Mouse (Mus musculus) fat pad, adult 2 months (tissue): ENCODE results near the gene Odf2.
"Not testable (repeated sequence)": the region's sequence is repeated elsewhere in the genome, so short reads cannot be mapped to it uniquely, and the experiment has no call there.

Experiments used
- DNase-seq: peaks from one replicate; pipeline ENCODE4 v3.0.0-alpha.2; 2011; ENCODE audit warnings: low read depth, low spot score; ENCODE audit errors: extremely low read depth

Odf2 gene

GRCm38 (mm10) chr2:29868949-29869645, 19.9 kb upstream of the Odf2 start, which contains the start of gene Cercam:
Gene Cercam, plus strand, starts transcription at chr2:29869164.
- no peak for DNase-seq

GRCm38 (mm10) chr2:29869646-29870451, 19.2 kb upstream of the Odf2 start:
- DNase-seq = no peak

GRCm38 (mm10) chr2:29872581-29873295, 16.3 kb upstream of the Odf2 start:
- no peak for DNase-seq

- DNase-seq = no peak
Measured at GRCm38 (mm10) chr2:29873801-29874200, 15.2 kb upstream of the Odf2 start.

- DNase-seq = no peak
Measured at GRCm38 (mm10) chr2:29878061-29878460, 11.0 kb upstream of the Odf2 start.

GRCm38 (mm10) chr2:29879191-29879590, 9.8 kb upstream of the Odf2 start:
- no peak for DNase-seq

GRCm38 (mm10) chr2:29879964-29880830, 8.8 kb upstream of the Odf2 start:
- no peak for DNase-seq

GRCm38 (mm10) chr2:29886659-29887292, 2.2 kb upstream of the Odf2 start:
- not testable (repeated sequence) for DNase-seq

- DNase-seq = no peak
Measured at GRCm38 (mm10) chr2:29889991-29890833, 1.2 kb downstream of the Odf2 start.

- DNase-seq = no peak
Measured at GRCm38 (mm10) chr2:29891773-29892172, 2.8 kb downstream of the Odf2 start.

- no peak for DNase-seq
Measured at GRCm38 (mm10) chr2:29896071-29896470, 7.0 kb downstream of the Odf2 start.

- DNase-seq = no peak
Measured at GRCm38 (mm10) chr2:29897366-29897765, 8.3 kb downstream of the Odf2 start.

- no peak for DNase-seq
Measured at GRCm38 (mm10) chr2:29898081-29898480, 9.1 kb downstream of the Odf2 start.

GRCm38 (mm10) chr2:29902194-29902593, 13.2 kb downstream of the Odf2 start:
- DNase-seq = no peak

GRCm38 (mm10) chr2:29908171-29908570, 19.1 kb downstream of the Odf2 start:
- not testable (repeated sequence) for DNase-seq

- DNase-seq = no peak
Measured at GRCm38 (mm10) chr2:29910042-29910441, 21.0 kb downstream of the Odf2 start.

- no peak for DNase-seq
Measured at GRCm38 (mm10) chr2:29917621-29918020, 28.6 kb downstream of the Odf2 start.

GRCm38 (mm10) chr2:29922011-29922410, 33.0 kb downstream of the Odf2 start:
- peak; percentile 14 for DNase-seq

- peak; percentile 14 for DNase-seq
Measured at GRCm38 (mm10) chr2:29926542-29926941, 37.5 kb downstream of the Odf2 start.
